ENCODE assay signal across 8 mouse cellular contexts in genomic region chr10:31312865-31313848, GRCm38 (mm10). TPM values are rescaled to one million over a fixed set of nuclear protein-coding genes. Genes with fewer than 3 reads are reported as not detected.
A peak's percentile ranks its signal among the peaks of the same experiment; 100 is the strongest.
DNase-seq lines count a peak whose midpoint lies in the region; ATAC-seq lines count a peak whose summit lies in the region.

Gene Hddc2 (plus strand): TSS chr10:31313383.

- peak; percentile 94 for ATAC-seq in frontal cortex, adult (ENCODE audit: low TSS enrichment)

- WGBS in hindbrain, embryonic 10.5 days = 4% methylated on average over 44 of the region's 44 CpGs

- H3K27me3 ChIP-seq in hindbrain, embryonic 10.5 days (ENCODE audit: insufficient read depth, poor library complexity, severe bottlenecking) = no peaks in the 10 kb centered on the region

- DNase-seq in MN1 (ENCODE audit: low spot score) = peak; percentile 89
- peak; percentile 52 for DNase-seq in cerebellum, adult 8-10 months
- peak; percentile 88 for DNase-seq in hindbrain, embryonic 10.5 days (ENCODE audit: low spot score)
- DNase-seq in layer of hippocampus, postnatal 14 days (ENCODE audit: low spot score in 2 of 2) = peak; percentile 54 to 57
- peak; percentile 78 for DNase-seq in lung, postnatal 14 days
- peak; percentile 78 for DNase-seq in retina, adult 2 months (ENCODE audit: low read depth, low spot score)
- peak; percentile 77 to 78 for DNase-seq in thymus, postnatal 36 days

- H3K36me3 ChIP-seq in hindbrain, embryonic 10.5 days = peaks cover 19% of the 10 kb centered on the region

- peak within 1 kb of the TSS; percentile 71 for H3K4me3 ChIP-seq in hindbrain, embryonic 10.5 days

- H3K4me1 ChIP-seq in hindbrain, embryonic 10.5 days (replicated peaks) = peaks cover 18% of the 10 kb centered on the region; the same call in 1 of the 2 replicates

- H3K27ac ChIP-seq in hindbrain, embryonic 10.5 days = peak within 1 kb of the TSS; percentile 95

- H3K9me3 ChIP-seq in hindbrain, embryonic 10.5 days = no peaks in the 10 kb centered on the region

RNA-seq across cellular contexts. Expression of gene Hddc2, which starts in this region (rescaled TPM):
- 72.0 and 89.0 TPM in 2 replicates for polyA plus RNA-seq in hindbrain, embryonic 10.5 days (2016; fragmentation: Nextera tagmentation; extraction: Ambion mirVana)
- 10 to 100 TPM; 29.8 to 30.9 TPM for total RNA-seq in layer of hippocampus, postnatal 14 days (2021)

Comparison
In these comparisons a context has a peak if more than half of its experiments do, and no peak if none do; other contexts are left out.
1. Peak in every context shown above with its lines: DNase-seq, ATAC-seq, H3K4me3 ChIP-seq and H3K27ac ChIP-seq.